Mouse (Mus musculus): ENCODE measurements around the gene Bbip1. TPM values are rescaled to one million over a fixed set of nuclear protein-coding genes. Genes with fewer than 3 reads are reported as not detected.
"Not testable (repeated sequence)": the region's sequence is repeated elsewhere in the genome, so short reads cannot be mapped to it uniquely, and the experiment has no call there.

The Bbip1 gene
- polyA plus RNA-seq, 1 experiment from 2014 or later: 113 TPM

GRCm38 (mm10) chr19:53957513-53957912, 13.1 kb upstream of the Bbip1 start:
- WGBS: 93% methylated on average over 2 of the region's 2 CpGs
- no peaks in the 10 kb centered on the region for H3K9me3 ChIP-seq (replicated peaks)
- no peak overlapping the region for H3K4me3 ChIP-seq
- H3K9ac ChIP-seq: no peak overlapping the region
- no peak overlapping the region for H3K27ac ChIP-seq
- 0 out of 2 replicates have a peak, but pooled peaks cover 3% of the 10 kb centered on the region for H3K36me3 ChIP-seq
- no peaks in the 10 kb centered on the region for H3K27me3 ChIP-seq
- no peak for ATAC-seq (ENCODE audit: low FRiP score)
- H3K4me1 ChIP-seq: peaks cover 4% of the 10 kb centered on the region; the same call in 1 of the 2 replicates
- H3K4me2 ChIP-seq (replicated peaks): no peak overlapping the region

- no peaks in the 10 kb centered on the region for H3K36me3 ChIP-seq
Observed at GRCm38 (mm10) chr19:53945171-53946042, 980 bp upstream of the Bbip1 start.

GRCm38 (mm10) chr19:53944786-53945169, 351 bp upstream of the Bbip1 start:
- peak overlapping the region; percentile 53 for H3K4me2 ChIP-seq (replicated peaks)
- H3K27ac ChIP-seq: peak overlapping the region; percentile 98
- no peaks in the 10 kb centered on the region for H3K36me3 ChIP-seq
- H3K9ac ChIP-seq: peak overlapping the region; percentile 99
- H3K27me3 ChIP-seq: no peaks in the 10 kb centered on the region
- no peaks in the 10 kb centered on the region for H3K9me3 ChIP-seq (replicated peaks)
- H3K4me3 ChIP-seq: peak overlapping the region; percentile 96
- WGBS: under 1% methylated on average over 28 of the region's 47 CpGs
- peaks cover 14% of the 10 kb centered on the region for H3K4me1 ChIP-seq
- ATAC-seq (ENCODE audit: low FRiP score): peak; percentile 82; the same call in 1 of the 2 replicates

More at GRCm38 (mm10) chr19:53945171-53946042, 980 bp upstream of the Bbip1 start:
- peak overlapping the region; percentile 96 for H3K4me3 ChIP-seq
- H3K4me2 ChIP-seq (replicated peaks): peak overlapping the region; percentile 53
- peak overlapping the region; percentile 98 for H3K27ac ChIP-seq
- 2% methylated on average over 35 of the region's 69 CpGs for WGBS
- peaks cover 14% of the 10 kb centered on the region for H3K4me1 ChIP-seq
- H3K9ac ChIP-seq: peak overlapping the region; percentile 99
- ATAC-seq (ENCODE audit: low FRiP score): peak; percentile 33
- H3K9me3 ChIP-seq (replicated peaks): no peaks in the 10 kb centered on the region
- no peaks in the 10 kb centered on the region for H3K27me3 ChIP-seq

GRCm38 (mm10) chr19:53942342-53942741, 2.1 kb downstream of the Bbip1 start:
- ATAC-seq (ENCODE audit: low FRiP score): no peak
- WGBS: 92% methylated on average over 2 of the region's 2 CpGs

GRCm38 (mm10) chr19:53941139-53941538, 3.3 kb downstream of the Bbip1 start:
- Histone ChIP-seq H3K27ac (no peak overlapping the region), H3K4me3 (no peak overlapping the region), H3K4me2 (replicated peaks) (no peak overlapping the region), H3K9ac (no peak overlapping the region), H3K36me3 (peaks cover 12% of the 10 kb centered on the region), H3K9me3 (replicated peaks) (no peaks in the 10 kb centered on the region), H3K4me1 (peaks cover 9% of the 10 kb centered on the region), H3K27me3 (no peaks in the 10 kb centered on the region)
- WGBS: 91% methylated on average over 4 of the region's 4 CpGs
- no peak for ATAC-seq (ENCODE audit: low FRiP score)

More at GRCm38 (mm10) chr19:53942342-53942741, 2.1 kb downstream of the Bbip1 start:
- Histone ChIP-seq H3K4me2 (replicated peaks) (peak overlapping the region; percentile 53; the same call in 1 of the 2 replicates), H3K27ac (no peak overlapping the region), H3K36me3 (peaks cover 12% of the 10 kb centered on the region), H3K27me3 (no peaks in the 10 kb centered on the region), H3K4me1 (peaks cover 12% of the 10 kb centered on the region), H3K9me3 (replicated peaks) (no peaks in the 10 kb centered on the region), H3K4me3 (no peak overlapping the region), H3K9ac (no peak overlapping the region)

GRCm38 (mm10) chr19:53939467-53939866, 5.0 kb downstream of the Bbip1 start:
- no peak overlapping the region for H3K4me2 ChIP-seq (replicated peaks)
- WGBS: 94% methylated on average over 4 of the region's 4 CpGs
- H3K4me1 ChIP-seq: peaks cover 6% of the 10 kb centered on the region
- H3K4me3 ChIP-seq: no peak overlapping the region
- H3K36me3 ChIP-seq: peaks cover 12% of the 10 kb centered on the region
- no peaks in the 10 kb centered on the region for H3K27me3 ChIP-seq
- ATAC-seq (ENCODE audit: low FRiP score): no peak
- H3K9me3 ChIP-seq (replicated peaks): no peaks in the 10 kb centered on the region
- no peak overlapping the region for H3K27ac ChIP-seq
- H3K9ac ChIP-seq: no peak overlapping the region

GRCm38 (mm10) chr19:53934046-53934445, 10.4 kb downstream of the Bbip1 start:
- H3K4me2 ChIP-seq (replicated peaks): no peak overlapping the region
- H3K27me3 ChIP-seq: no peaks in the 10 kb centered on the region
- no peaks in the 10 kb centered on the region for H3K4me1 ChIP-seq
- no peak overlapping the region for H3K9ac ChIP-seq
- no peak overlapping the region for H3K27ac ChIP-seq
- no peaks in the 10 kb centered on the region for H3K9me3 ChIP-seq (replicated peaks)
- H3K36me3 ChIP-seq: peaks cover 35% of the 10 kb centered on the region
- H3K4me3 ChIP-seq: no peak overlapping the region
- ATAC-seq (ENCODE audit: low FRiP score): no peak

GRCm38 (mm10) chr19:53933050-53933449, 11.4 kb downstream of the Bbip1 start:
- Histone ChIP-seq H3K27me3 (no peaks in the 10 kb centered on the region), H3K9ac (no peak overlapping the region), H3K4me3 (no peak overlapping the region), H3K9me3 (replicated peaks) (no peaks in the 10 kb centered on the region), H3K27ac (no peak overlapping the region), H3K4me2 (replicated peaks) (no peak overlapping the region), H3K4me1 (no peaks in the 10 kb centered on the region), H3K36me3 (peaks cover 35% of the 10 kb centered on the region)
- no peak for ATAC-seq (ENCODE audit: low FRiP score)

GRCm38 (mm10) chr19:53929218-53929617, 15.2 kb downstream of the Bbip1 start:
- H3K36me3 ChIP-seq: peaks cover 46% of the 10 kb centered on the region
- WGBS: 89% methylated on average over 3 of the region's 3 CpGs
- H3K4me1 ChIP-seq: no peaks in the 10 kb centered on the region

GRCm38 (mm10) chr19:53926705-53927104, 17.7 kb downstream of the Bbip1 start:
- H3K4me2 ChIP-seq (replicated peaks): no peak overlapping the region
- no peaks in the 10 kb centered on the region for H3K27me3 ChIP-seq
- no peak overlapping the region for H3K9ac ChIP-seq
- ATAC-seq (ENCODE audit: low FRiP score): no peak
- H3K4me3 ChIP-seq: no peak overlapping the region
- 0 out of 2 replicates have a peak, but pooled peaks cover 3% of the 10 kb centered on the region for H3K9me3 ChIP-seq (replicated peaks)
- no peak overlapping the region for H3K27ac ChIP-seq
- no peaks in the 10 kb centered on the region for H3K4me1 ChIP-seq
- H3K36me3 ChIP-seq: peaks cover 47% of the 10 kb centered on the region
- 98% methylated on average over 1 of the region's 1 CpGs for WGBS

More at GRCm38 (mm10) chr19:53929218-53929617, 15.2 kb downstream of the Bbip1 start:
- H3K9me3 ChIP-seq (replicated peaks): 0 out of 2 replicates have a peak, but pooled peaks cover 3% of the 10 kb centered on the region
- H3K27ac ChIP-seq: no peak overlapping the region
- H3K9ac ChIP-seq: no peak overlapping the region
- no peak for ATAC-seq (ENCODE audit: low FRiP score)
- H3K4me3 ChIP-seq: no peak overlapping the region
- H3K4me2 ChIP-seq (replicated peaks): no peak overlapping the region
- H3K27me3 ChIP-seq: no peaks in the 10 kb centered on the region

- ATAC-seq (ENCODE audit: low FRiP score): no peak
- peaks cover 47% of the 10 kb centered on the region for H3K36me3 ChIP-seq
- no peak overlapping the region for H3K4me2 ChIP-seq (replicated peaks)
- no peaks in the 10 kb centered on the region for H3K27me3 ChIP-seq
- no peak overlapping the region for H3K9ac ChIP-seq
- 92% methylated on average over 2 of the region's 2 CpGs for WGBS
- H3K9me3 ChIP-seq (replicated peaks): 0 out of 2 replicates have a peak, but pooled peaks cover 3% of the 10 kb centered on the region
- no peak overlapping the region for H3K27ac ChIP-seq
- H3K4me3 ChIP-seq: no peak overlapping the region
- no peaks in the 10 kb centered on the region for H3K4me1 ChIP-seq
Observed at GRCm38 (mm10) chr19:53925338-53925751, 19.1 kb downstream of the Bbip1 start.

- not testable (repeated sequence) for H3K4me3 ChIP-seq
- 94% methylated on average over 3 of the region's 3 CpGs for WGBS
- H3K36me3 ChIP-seq: peaks cover 61% of the 10 kb centered on the region
Observed at GRCm38 (mm10) chr19:53921996-53922395, 22.4 kb downstream of the Bbip1 start.

More at GRCm38 (mm10) chr19:53921996-53922395, 22.4 kb downstream of the Bbip1 start:
- H3K27me3 ChIP-seq; H3K4me1 ChIP-seq; H3K4me2 ChIP-seq (replicated peaks); H3K9me3 ChIP-seq (replicated peaks); ATAC-seq (ENCODE audit: low FRiP score); H3K27ac ChIP-seq; H3K9ac ChIP-seq: not testable (repeated sequence)
